Mouse (Mus musculus) small intestine, adult 2 months (tissue): ENCODE results near the gene Man1a.

ENCODE experiments used
- CTCF ChIP-seq: fragments of 200-500 bp; IDR thresholded peaks from 2 replicates; pipeline ENCODE4 v1.5.1; 2012; ENCODE audit warnings: low read depth, mild to moderate bottlenecking, control low read depth, inconsistent platforms, low read length, moderate library complexity, mixed read lengths; ENCODE audit not compliant: insufficient replicate concordance, insufficient read length; ENCODE audit errors: extremely low read depth
- POLR2A ChIP-seq: fragments of 200-500 bp; IDR thresholded peaks from 2 replicates; pipeline ENCODE4 v1.6.1; 2012; ENCODE audit warnings: low read depth, mild to moderate bottlenecking, control low read depth, inconsistent platforms, low read length, moderate library complexity

DNA sequence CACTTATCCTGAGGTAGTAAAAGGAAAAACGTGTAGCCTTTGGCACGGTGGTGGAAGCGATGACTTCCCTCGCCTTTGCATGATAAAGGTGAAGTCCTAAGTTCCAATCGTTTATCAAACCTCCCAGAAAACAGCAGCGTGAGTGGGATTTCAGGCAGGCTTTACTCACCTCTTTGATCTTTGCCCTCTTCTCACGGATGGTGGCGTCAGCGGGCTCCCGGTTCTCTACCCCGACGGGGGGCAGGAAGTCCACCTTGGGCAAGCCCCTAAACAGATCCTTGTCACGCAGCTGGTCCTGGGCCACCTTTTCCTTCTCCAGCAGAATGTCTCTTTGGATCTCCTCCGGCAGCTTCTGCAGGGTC is 2.2 kb downstream of the Man1a start:
- TF ChIP-seq POLR2A, result no peak
- TF ChIP-seq CTCF, result no peak
